Mouse (Mus musculus) kidney, embryonic 16.5 days (tissue): ENCODE results near the gene Calm1. TPM values are rescaled to one million over a fixed set of nuclear protein-coding genes. Genes with fewer than 3 reads are reported as not detected.

Experiments
- ATAC-seq: fragments of 200-750 bp; cut with Nextera tagmentation; 2 replicates; pipeline ENCODE4 v1.8.0; 2017; ENCODE audit warnings: moderate TSS enrichment; ENCODE audit not compliant: low FRiP score, low TSS enrichment
- H3K27ac ChIP-seq: fragments of 300-500 bp; sonication (generic); 2 replicates; pipeline ENCODE4 v1.5.1; 2014; ENCODE audit warnings: low read length
- H3K27me3 ChIP-seq: fragments of 300-500 bp; sonication (generic); 2 replicates; pipeline ENCODE4 v1.6.1; 2014; ENCODE audit warnings: low read length, control low read depth, mixed read lengths; ENCODE audit not compliant: insufficient read depth
- H3K36me3 ChIP-seq: fragments of 300-500 bp; sonication (generic); 2 replicates; pipeline ENCODE4 v1.6.1; 2014; ENCODE audit warnings: low read length, control low read depth, mixed read lengths; ENCODE audit not compliant: insufficient read depth
- H3K4me1 ChIP-seq: fragments of 300-500 bp; sonication (generic); 2 replicates; pipeline ENCODE4 v1.6.1; 2014; ENCODE audit warnings: low read length, control low read depth, mixed read lengths; ENCODE audit not compliant: insufficient read depth
- H3K4me2 ChIP-seq: fragments of 300-500 bp; sonication (generic); replicated peaks from 2 replicates; pipeline ENCODE4 v1.6.1; 2014; ENCODE audit warnings: low read depth, low read length
- H3K4me3 ChIP-seq: fragments of 300-500 bp; sonication (generic); 2 replicates; pipeline ENCODE4 v1.5.1; 2014; ENCODE audit warnings: mild to moderate bottlenecking, low read length
- H3K9ac ChIP-seq: fragments of 300-500 bp; sonication (generic); replicated peaks from 2 replicates; pipeline ENCODE4 v1.6.1; 2014; ENCODE audit warnings: low read length
- H3K9me3 ChIP-seq: fragments of 300-500 bp; sonication (generic); 2 replicates; pipeline ENCODE4 v1.6.1; 2016; ENCODE audit warnings: low read length, control low read depth
- WGBS: fragments of 180-500 bp; shearing (Covaris S2); extraction: QIAGEN DNeasy Blood & Tissue Kit; methylation state at CpG from one replicate; pipeline ENCODE4 v1.1.7; 2014; 5-methylcytosine and 5-hydroxymethylcytosine counted together
- polyA plus RNA-seq: library from polyadenylated mRNA; unstranded; fragments of >200 nt; fragmentation: Nextera tagmentation; extraction: Ambion mirVana; gene quantifications from 2 replicates; pipeline ENCODE4 v1.2.1, GENCODE M21; 2015

Gene Calm1
- 1,160 and 1,207 TPM in 2 replicates for polyA plus RNA-seq

DNA sequence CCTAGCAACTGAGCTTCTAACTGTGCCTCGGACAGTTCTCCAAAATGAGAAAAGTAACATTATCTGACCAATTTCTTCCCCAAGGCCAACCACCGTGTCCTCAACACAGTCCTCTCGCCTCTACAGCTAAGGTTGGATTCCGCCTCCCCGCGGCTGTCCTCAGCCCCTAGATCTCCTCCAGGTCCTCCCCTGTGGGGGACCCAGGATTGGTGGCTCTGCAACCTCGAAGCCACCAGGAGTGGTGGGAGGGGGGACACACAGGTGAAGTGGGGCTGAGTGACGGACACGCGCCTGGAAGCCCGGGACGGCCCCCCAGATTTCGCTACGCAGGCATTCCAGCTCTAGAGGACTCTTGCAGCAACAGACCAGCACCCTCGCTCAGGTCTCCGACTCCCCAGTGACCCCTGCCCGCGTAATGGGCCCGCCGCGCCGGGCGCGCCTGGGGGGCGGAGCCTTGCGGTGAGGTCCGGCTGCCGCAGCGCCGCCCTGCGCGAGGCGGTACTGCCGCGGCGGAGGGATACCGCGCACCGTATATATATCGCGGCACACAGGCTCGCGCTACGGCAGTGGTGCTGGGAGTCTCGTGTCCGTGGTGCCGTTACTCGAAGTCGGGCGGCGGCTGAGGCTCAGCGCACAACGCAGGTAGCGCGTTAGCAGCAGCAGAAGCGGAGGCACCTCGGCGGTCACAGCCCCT lies at the start of gene Calm1:
TSS of gene Calm1 (plus strand) at position 469 of the 694 bp plus-strand sequence.
- Histone ChIP-seq H3K9ac (peak within 1 kb of the TSS; percentile 87), H3K4me3 (peak within 1 kb of the TSS; percentile 87), H3K27me3 (no peaks in the 10 kb centered on the region), H3K4me1 (peaks cover 24% of the 10 kb centered on the region), H3K27ac (peak within 1 kb of the TSS; percentile 92), H3K4me2 (peak within 1 kb of the TSS; percentile 89), H3K36me3 (peaks cover 14% of the 10 kb centered on the region), H3K9me3 (no peaks in the 10 kb centered on the region)
- peak; percentile 88 for ATAC-seq
- under 1% methylated on average over 58 of the region's 58 CpGs for WGBS

DNA sequence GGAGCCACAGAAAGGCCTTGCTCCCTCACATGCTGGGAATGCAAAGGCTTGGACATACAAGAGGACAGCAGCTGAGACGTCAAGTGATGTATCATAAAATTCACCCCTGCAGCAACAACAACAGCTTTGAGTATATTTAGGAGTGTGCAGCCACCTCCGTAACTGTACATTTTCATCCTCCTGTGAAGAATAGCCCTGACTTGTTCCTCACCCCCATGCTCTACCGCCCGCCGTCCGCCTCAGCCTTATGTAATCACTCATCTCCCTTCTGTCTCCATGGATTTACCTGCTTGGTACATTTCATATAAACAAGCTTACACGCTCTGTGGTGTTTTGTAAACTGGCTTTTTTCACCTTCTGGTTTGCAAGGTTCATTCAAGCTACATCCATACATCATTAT lies 46.8 kb upstream of the Calm1 start:
- no peak overlapping the region for H3K4me3 ChIP-seq
- 92% methylated on average over 7 of the region's 7 CpGs for WGBS
- ATAC-seq: no peak
- no peaks in the 10 kb centered on the region for H3K4me1 ChIP-seq
- peaks cover 27% of the 10 kb centered on the region for H3K36me3 ChIP-seq
- no peaks in the 10 kb centered on the region for H3K9me3 ChIP-seq
- H3K27me3 ChIP-seq: no peaks in the 10 kb centered on the region
- no peak overlapping the region for H3K27ac ChIP-seq
- no peak overlapping the region for H3K9ac ChIP-seq
- no peak overlapping the region for H3K4me2 ChIP-seq

DNA sequence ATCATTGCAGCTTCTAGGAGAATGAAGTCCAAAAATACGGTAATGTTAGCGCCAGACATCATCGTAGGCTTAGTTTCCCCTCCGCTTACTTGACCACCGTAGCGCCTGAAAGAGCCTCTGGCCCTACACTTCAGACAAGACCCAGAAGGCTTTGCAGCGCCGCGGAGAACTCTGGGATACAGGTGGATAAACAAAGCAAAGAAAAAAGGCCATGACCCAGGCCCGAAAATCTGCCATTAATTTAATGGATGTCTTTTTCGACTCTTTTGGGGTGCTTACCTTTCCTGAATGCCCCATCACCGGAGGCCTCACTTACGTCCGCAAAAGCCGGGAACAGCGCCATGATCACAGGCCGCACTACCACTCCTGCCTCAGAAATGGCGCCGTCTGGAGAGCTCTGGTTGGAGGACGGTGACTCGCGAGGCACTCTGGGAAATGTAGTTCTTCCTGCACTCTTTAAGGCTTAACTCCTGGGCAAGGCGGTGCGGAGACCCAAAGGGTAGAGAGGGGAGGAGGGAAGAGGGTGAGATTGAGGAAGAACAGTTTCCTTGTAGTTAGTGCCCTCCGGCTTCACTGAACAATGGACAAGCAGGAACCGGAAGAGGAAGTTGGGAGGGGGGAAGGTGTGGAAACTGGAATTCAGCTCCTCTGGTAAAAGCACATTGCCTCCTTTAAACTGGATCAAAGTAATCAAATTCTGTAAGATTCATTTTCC lies 39.8 kb upstream of the Calm1 start, which contains the start of gene Nrde2:
TSS of gene Nrde2 (minus strand) at position 393 of the 715 bp plus-strand sequence.
- peak within 1 kb of the TSS; percentile 56 for H3K4me3 ChIP-seq
- H3K9me3 ChIP-seq: no peaks in the 10 kb centered on the region
- no peaks in the 10 kb centered on the region for H3K27me3 ChIP-seq
- peak within 1 kb of the TSS; percentile 73 for H3K4me2 ChIP-seq
- H3K9ac ChIP-seq: peak within 1 kb of the TSS; percentile 64
- peaks cover 5% of the 10 kb centered on the region for H3K4me1 ChIP-seq
- H3K27ac ChIP-seq: peak within 1 kb of the TSS; percentile 41
- WGBS: under 1% methylated on average over 26 of the region's 26 CpGs
- H3K36me3 ChIP-seq: peaks cover 3% of the 10 kb centered on the region; the same call in 1 of the 2 replicates
- ATAC-seq: peak; percentile 99

DNA sequence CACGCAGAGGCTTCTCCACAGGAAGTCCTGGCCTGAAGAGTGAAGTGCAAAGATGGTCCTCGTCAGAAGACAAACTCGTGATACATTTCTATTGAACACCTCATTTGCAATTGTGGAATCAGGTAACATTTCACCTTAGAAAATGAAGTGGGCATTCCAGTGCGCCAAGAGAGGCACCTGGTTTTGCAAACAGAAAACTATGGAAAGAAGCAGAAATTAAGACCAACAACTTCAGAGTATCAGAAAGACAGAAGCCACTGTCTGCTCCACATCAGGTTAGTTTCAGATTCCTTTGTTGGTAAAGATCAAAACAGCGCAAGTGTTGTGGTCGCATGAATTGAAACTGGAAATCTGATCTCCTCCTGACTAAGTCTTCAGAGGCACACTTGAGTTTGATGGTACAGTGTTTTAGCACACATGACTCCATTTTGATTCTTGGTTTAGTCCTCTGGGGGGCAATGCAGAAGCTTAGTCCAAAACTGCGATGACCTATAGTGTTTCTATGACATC lies 34.2 kb upstream of the Calm1 start:
- H3K9ac ChIP-seq: no peak overlapping the region
- H3K4me1 ChIP-seq: no peaks in the 10 kb centered on the region
- no peak overlapping the region for H3K4me3 ChIP-seq
- no peaks in the 10 kb centered on the region for H3K36me3 ChIP-seq
- 75% methylated on average over 7 of the region's 7 CpGs for WGBS
- no peaks in the 10 kb centered on the region for H3K9me3 ChIP-seq
- ATAC-seq: no peak
- no peak overlapping the region for H3K27ac ChIP-seq
- H3K27me3 ChIP-seq: no peaks in the 10 kb centered on the region
- H3K4me2 ChIP-seq: no peak overlapping the region

- H3K4me2 ChIP-seq: no peak overlapping the region
- no peaks in the 10 kb centered on the region for H3K9me3 ChIP-seq
- H3K27me3 ChIP-seq: no peaks in the 10 kb centered on the region
- H3K36me3 ChIP-seq: no peaks in the 10 kb centered on the region
- WGBS: 21% methylated on average over 3 of the region's 3 CpGs
- no peaks in the 10 kb centered on the region for H3K4me1 ChIP-seq
- no peak overlapping the region for H3K9ac ChIP-seq
- no peak overlapping the region for H3K4me3 ChIP-seq
- ATAC-seq: no peak; the same call in 1 of the 2 replicates
- H3K27ac ChIP-seq: no peak overlapping the region
Observed at GRCm38 (mm10) chr12:100166177-100166576, 33.1 kb upstream of the Calm1 start.

GRCm38 (mm10) chr12:100166939-100167338 lies 32.3 kb upstream of the Calm1 start:
- H3K27ac ChIP-seq: no peak overlapping the region
- no peaks in the 10 kb centered on the region for H3K4me1 ChIP-seq
- no peak overlapping the region for H3K4me3 ChIP-seq
- no peaks in the 10 kb centered on the region for H3K36me3 ChIP-seq
- 80% methylated on average over 8 of the region's 8 CpGs for WGBS
- no peak overlapping the region for H3K9ac ChIP-seq
- ATAC-seq: no peak
- H3K27me3 ChIP-seq: no peaks in the 10 kb centered on the region
- H3K4me2 ChIP-seq: no peak overlapping the region
- H3K9me3 ChIP-seq: no peaks in the 10 kb centered on the region

DNA sequence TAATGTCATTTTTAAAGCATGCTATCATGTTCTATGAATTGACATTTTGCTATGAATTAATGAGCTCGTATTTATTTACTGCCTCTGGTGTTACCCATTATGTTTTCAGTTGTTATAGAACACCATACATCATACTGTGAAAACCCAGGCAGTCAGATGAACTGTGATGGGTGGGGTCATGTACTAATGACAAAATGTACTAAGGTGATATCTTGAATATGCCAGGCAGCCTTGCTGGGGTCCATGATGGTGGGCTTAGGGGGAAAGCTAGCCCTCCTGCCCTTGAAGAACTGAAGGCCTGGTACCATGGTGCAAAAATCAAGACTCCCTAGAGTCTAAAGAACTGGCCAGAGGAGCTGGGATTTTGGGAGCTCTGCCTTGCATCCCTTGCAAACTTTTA lies 31.7 kb upstream of the Calm1 start:
- H3K4me3 ChIP-seq: no peak overlapping the region
- no peak overlapping the region for H3K9ac ChIP-seq
- no peaks in the 10 kb centered on the region for H3K36me3 ChIP-seq
- H3K4me1 ChIP-seq: no peaks in the 10 kb centered on the region
- H3K27me3 ChIP-seq: no peaks in the 10 kb centered on the region
- peak overlapping the region; percentile 56 for H3K4me2 ChIP-seq
- WGBS: 95% methylated on average over 1 of the region's 1 CpGs
- peak overlapping the region; percentile 9; the same call in 1 of the 2 replicates for H3K27ac ChIP-seq
- no peak for ATAC-seq
- no peaks in the 10 kb centered on the region for H3K9me3 ChIP-seq

DNA sequence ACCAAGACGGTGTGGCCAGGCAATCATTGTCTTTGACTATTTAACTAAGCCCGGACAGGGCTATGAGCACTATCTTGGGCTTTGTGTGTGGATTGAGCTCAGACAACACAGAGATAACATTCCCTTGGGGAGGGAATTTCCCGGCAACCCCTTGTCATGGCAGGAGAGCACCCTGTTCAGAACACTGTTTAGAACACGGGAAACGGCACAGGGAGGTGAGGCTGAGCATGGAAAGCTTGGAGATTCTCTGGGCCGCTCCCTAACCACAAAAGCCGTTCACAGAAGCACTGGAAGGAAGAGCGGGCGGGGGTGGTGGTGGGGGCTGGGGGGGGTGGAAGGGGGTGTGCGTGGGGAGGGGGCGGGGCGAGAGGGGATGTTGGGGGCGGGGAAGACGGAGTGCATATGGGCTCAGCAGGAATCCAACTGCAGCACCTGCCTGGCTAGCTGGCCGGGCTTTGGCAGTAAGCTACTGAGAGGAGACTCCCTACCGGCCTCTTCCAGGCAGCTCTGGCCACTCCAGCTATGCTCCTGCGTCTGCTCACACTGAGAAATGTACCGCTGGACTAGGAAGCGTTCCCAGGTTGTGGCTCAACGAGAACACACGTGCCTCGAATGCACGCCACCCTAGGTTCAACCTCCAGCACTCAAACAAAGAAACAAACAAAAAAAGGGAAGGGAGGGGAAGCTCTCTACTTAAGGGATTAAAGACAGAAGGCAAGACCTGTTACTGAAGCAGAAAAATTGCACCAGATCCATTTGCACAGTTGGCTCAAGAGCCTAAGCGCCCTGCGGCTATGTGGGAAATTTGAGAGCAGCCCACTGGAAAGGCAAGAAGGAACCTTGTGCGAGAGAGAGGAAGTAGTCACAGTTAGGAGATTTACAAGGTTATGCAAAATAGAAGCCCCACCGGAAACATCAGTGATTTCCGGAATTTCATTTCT lies 31.0 kb upstream of the Calm1 start:
- Histone ChIP-seq H3K36me3 (no peaks in the 10 kb centered on the region), H3K9me3 (no peaks in the 10 kb centered on the region), H3K27ac (peak overlapping the region; percentile 88), H3K9ac (peak overlapping the region; percentile 63), H3K4me1 (no peaks in the 10 kb centered on the region), H3K27me3 (no peaks in the 10 kb centered on the region), H3K4me3 (peak overlapping the region; percentile 31), H3K4me2 (peak overlapping the region; percentile 56)
- 10% methylated on average over 27 of the region's 28 CpGs for WGBS
- peak; percentile 90 for ATAC-seq

- ATAC-seq: no peak
- WGBS: 69% methylated on average over 7 of the region's 7 CpGs
Observed at GRCm38 (mm10) chr12:100172481-100172880, 26.8 kb upstream of the Calm1 start.

More at GRCm38 (mm10) chr12:100172481-100172880, 26.8 kb upstream of the Calm1 start:
- Histone ChIP-seq H3K9me3 (no peaks in the 10 kb centered on the region), H3K9ac (no peak overlapping the region), H3K27me3 (no peaks in the 10 kb centered on the region), H3K36me3 (no peaks in the 10 kb centered on the region), H3K4me2 (no peak overlapping the region), H3K4me1 (no peaks in the 10 kb centered on the region), H3K4me3 (no peak overlapping the region), H3K27ac (no peak overlapping the region)
